Mouse (Mus musculus): Measurements from ENCODE around the gene Lhx6.

GRCm38 (mm10) chr2:36093301-36093700, 11.9 kb downstream of the Lhx6 start:
- no peak for TF ChIP-seq CTCF (IDR thresholded peaks at IDR 0.05; ENCODE audit: borderline replicate concordance, insufficient read depth, low read length)
- TF ChIP-seq POLR2A (IDR thresholded peaks at IDR 0.05; ENCODE audit: low read depth, low read length): no peak
